Mouse (Mus musculus) layer of hippocampus, postnatal 14 days (tissue): ENCODE results near the gene Fam53a. TPM values are rescaled to one million over a fixed set of nuclear protein-coding genes. Genes with fewer than 3 reads are reported as not detected.

Experiments
- DNase-seq, 2 experiments: peaks; one replicate each; pipeline ENCODE4 v3.0.0; 2021 to 2022; ENCODE audit warnings: low spot score in 2 of 2, mixed read lengths in 1 of 2
- total RNA-seq, 2 experiments: library from RNA; stranded (reverse); gene quantifications; 2 replicates each; pipeline ENCODE4 v1.2.3; 2021

The Fam53a gene
- total RNA-seq, 2 experiments from 2014 or later = 25.5 to 27.1 TPM

- no peak for DNase-seq
Observed at GRCm38 (mm10) chr5:33635361-33635760, 5.9 kb upstream of the Fam53a start.

DNA sequence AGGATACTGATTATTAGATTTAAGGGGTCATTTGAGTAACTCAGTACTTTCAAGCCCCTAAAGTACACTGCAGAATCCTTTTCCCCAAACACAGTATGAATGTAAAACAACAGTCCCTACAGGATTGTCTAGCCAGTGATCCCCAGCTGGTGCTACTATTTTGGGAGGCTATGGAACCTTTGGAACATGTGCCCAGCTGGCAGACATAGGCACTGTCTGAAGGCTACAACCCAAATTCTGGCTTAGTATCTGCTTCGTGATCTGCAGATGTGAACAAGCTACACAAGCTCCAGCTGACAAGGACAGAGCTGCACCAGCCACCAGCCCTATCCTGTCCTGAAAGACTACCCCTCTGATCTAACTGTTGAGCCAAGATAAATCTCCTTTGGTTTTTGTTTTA is 3.1 kb upstream of the Fam53a start:
- no peak for DNase-seq

DNA sequence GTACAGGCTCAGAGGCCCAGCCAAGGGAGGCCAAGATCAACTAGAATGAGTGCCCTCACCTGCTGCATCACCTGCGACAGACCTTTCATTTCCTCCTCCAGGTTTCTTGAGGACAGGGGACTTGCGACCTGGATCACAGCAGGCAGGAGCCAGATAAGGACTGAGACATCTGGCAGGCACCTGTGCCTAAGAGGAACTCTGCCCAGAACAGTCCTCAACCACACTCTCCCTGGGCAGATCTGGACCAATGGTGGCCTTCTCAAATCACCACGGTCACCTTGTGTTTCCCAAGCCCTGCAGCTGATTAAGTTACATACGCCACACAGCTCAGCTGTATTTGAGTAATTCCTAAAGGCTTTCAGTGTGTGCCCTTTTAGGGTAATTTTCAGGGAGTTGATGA is 1.2 kb upstream of the Fam53a start:
- DNase-seq = no peak

GRCm38 (mm10) chr5:33630061-33630460 is 626 bp upstream of the Fam53a start:
- DNase-seq = no peak

DNA sequence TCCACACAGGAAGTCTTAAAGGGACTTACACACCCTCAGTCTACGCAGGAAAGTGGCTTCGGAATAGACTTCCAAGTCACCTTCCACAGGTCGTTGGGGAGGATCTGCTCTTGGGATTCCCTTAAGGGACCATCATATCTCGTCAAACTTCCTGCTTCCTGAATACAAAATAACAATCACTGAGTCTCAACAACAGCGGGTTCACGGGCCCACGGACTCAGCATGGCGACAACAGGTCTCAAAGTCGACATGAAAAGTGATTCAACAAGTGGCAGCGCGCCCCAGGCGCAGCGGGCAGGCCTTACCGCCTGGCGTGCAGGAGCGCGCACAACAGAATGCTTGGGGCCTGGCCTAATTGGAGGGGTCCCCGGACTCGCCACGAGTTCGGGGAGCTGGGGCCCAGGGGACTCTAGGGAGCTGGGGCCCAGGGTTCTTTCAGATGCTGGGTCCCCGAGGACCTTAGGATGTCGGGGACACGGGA is 575 bp downstream of the Fam53a start:
- peak in 1 of 2 experiments; percentile 44 for DNase-seq

DNA sequence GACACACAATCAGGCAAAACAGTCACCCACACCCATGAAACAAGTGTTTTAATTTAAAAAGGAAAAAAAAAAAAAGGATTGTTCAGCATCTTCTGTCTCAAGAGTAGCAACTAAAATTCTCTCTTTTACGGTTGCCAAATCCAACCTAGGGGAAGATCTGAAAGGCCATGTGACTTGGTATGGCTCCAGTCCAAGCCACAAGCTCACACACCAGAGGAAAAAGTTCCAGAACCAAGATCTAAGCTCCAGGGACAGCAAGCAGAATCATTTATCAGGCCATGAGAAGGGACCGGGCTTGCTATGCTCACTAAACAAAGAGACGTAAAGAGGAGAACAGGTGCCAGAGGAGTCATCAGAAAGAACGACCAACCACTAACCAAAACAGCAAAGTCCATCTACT is 1.5 kb downstream of the Fam53a start:
- no peak for DNase-seq

GRCm38 (mm10) chr5:33623766-33624165 is 5.7 kb downstream of the Fam53a start:
- DNase-seq = no peak

- no peak for DNase-seq
Observed at GRCm38 (mm10) chr5:33622671-33623070, 6.8 kb downstream of the Fam53a start.

- DNase-seq = no peak
Observed at GRCm38 (mm10) chr5:33614391-33614790, 15.0 kb downstream of the Fam53a start.

DNA sequence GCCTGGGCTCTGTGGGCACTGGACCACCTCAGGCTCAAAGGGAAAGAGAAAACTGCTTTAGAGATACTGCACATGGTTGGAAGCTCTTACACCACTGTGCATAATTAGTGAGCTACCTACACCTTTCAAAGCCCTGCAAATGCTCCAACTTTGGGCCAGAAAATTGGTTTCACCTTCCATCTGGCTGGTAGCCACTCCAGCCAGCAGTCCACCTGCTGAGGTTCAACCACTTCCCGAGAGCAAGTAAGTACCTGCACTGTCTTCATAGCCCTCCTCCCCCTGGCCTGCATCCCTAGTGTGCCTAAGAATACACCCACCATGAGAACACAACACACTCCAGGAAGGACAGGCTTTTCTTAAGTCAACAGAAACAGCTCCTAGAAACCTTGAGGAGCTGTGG is 17.6 kb downstream of the Fam53a start:
- DNase-seq = no peak

DNA sequence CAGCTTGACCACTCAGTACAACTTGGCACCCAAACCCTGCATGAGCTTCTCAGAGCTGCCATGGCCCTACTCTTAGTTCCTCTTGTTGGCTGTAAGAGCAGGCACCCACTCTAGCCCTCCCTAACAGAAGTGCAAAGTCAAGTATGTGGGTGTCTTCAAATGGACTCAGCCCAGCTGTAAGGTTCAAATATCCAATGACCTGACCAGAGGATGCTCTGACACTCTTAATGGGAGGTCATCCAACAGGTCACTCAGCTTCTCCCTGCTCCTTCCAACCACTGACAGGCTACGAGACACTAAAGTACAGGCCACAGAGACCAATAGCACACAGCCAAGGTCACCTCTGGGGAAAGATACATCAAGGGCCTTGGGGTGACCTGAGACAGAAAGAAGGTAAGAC is 20.2 kb downstream of the Fam53a start:
- no peak for DNase-seq

DNA sequence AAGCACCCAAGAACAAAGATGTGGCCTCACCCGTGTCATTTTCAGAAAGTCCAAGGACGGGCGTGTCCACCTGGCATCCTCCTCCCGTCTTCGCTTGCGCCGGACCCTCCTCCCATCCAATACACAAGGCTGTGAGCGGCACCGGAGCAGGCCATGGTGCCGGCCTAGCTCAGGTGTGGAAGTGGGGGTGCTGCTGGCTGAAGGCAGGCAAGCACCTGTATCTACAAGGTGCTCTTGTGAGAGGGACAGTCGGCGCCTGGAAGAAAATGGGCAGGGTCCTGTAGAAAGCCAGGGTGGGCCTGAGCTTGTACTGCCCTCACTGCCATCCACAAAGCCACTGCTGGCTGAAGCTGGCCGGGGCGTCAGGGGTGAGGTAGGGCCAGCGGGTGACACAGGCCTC is 22.0 kb downstream of the Fam53a start:
- DNase-seq = no peak

DNA sequence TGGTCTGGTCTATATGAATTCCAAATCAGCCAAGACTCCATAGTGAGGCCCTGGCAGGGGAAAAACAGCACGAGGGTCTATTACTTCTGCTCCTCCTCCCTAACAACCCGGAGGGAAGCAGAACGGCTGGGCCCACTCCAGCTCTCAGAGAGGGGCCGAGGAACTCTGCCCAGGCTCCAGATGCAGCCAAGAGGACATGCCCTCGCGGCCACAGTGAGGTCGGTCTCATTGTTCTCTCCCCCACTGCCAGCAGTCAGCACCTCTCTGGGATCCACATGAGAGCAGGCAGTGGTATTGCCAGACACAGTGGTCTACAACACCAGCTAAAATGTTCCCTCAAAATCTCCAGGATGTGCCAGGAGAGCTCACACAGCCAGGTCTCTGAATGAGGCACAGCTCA is 22.8 kb downstream of the Fam53a start:
- DNase-seq = no peak

DNA sequence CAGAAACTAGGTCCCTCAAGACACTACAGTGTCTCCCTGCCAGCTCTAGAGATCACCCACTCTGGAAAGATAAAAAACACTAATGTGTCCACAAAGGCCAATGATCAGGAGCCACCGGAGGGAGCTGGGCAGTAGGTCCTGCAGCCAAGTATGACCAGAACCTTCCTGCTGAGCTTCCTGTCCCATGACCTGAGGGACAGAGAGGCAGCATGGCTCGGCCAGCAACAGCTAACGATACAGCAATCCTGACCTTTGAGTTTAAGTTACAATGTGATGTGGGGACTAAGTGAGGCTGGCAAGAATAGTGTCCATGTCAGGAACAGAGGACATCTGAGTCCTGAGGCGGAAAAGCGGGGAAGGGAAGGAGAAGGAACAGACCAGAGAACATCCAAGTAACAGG is 24.1 kb downstream of the Fam53a start:
- DNase-seq = no peak

- no peak for DNase-seq
Observed at GRCm38 (mm10) chr5:33593620-33594019, 35.8 kb downstream of the Fam53a start.

DNA sequence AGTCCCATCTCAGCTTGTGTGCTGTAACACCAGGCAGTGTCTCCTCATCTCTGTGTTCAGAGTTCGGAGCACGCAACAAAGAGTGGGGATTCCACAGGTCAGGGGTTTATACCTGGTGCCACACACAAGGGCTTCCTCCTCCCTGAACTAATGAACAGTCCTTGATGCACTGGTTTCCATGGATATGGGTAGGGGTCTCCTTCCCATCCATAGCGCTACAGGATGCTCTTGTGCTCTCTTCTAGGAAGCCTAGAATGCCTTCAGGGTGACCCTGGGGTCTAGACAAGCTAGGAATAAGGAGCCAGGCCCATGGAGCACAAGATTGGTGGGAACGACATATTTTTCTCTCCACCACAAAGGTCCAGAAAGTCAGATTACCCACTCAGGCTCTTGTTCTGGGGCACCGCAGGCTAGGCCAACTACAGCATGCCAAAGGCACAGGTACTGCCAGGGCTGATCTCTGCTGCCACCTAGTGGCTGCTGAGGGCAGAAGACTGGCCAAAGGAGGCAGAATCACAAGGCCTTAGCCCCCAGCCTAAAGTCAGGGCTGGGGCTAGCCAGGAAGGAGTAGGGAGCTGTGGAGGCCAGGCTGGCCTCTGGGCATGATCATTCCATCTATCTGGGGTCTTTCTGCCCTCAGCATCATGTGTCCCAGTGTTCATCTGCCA is 40.1 kb downstream of the Fam53a start:
- peak; percentile 78 to 83 for DNase-seq

- DNase-seq = no peak
Observed at GRCm38 (mm10) chr5:33588066-33588465, 41.4 kb downstream of the Fam53a start.

DNA sequence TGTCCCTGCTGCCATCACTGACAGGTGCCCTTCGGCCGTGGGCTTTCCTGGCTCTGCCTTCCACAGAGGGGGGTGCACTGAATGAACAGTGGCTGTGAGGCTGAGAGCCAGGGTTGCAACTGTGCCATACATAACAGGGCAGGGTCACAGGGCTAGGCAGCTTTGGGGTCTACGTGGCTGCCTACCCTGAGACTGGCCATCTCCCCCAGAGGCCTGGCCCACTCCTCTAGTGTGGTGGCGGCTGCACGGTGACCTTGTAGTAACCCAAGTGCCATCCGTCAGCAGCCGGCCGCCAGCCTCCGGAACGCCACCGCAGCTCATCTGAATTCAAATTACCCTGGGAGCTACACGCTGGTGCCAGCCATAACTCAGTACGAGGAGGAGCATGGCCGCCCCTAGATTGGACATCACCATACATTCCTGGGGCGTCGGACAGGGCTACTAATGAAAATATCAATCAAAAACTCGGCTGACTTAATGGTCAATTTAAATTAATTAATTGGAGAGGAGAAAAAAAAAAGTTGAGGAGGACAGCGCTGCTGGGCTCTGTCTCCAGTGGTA is 41.9 kb downstream of the Fam53a start:
- DNase-seq = no peak

DNA sequence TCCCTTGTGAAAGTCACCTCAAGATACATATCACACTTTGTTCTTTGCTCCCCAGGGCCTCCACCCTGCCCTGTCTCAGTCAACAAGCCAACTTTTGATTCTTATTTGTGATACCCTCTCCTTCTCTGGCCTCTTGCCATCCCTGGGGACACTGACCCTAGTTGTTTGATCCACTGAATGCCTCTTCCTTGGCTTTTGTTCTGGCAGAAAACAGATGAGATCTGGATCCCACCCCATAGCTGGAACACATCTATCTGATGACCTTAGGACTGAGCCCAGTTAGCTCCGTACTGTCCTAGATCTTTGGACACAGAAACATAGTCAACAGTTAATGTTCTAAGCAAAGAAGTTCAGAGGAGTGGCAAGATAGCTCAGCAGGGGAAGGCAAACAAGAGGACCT is 49.1 kb downstream of the Fam53a start:
- DNase-seq = no peak

DNA sequence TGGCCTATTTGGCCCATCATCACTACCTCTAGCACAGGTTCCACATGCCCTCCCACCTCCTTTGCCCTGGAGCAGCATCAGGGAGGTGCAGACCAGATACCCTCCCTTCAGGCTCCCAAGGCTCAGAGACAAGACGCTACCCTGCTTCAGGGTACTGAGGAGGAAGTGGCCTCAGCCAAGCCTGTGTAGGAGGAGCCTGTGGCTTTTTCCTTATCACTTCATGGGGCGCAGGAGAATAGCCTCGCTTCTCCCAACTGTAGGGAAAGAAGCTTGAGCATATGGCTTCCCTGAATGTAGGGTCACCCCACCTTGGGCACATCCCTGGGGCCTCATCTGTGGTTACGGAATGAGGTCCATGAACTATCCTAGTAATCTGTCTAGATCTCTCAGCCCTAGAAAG is 55.2 kb downstream of the Fam53a start:
- no peak for DNase-seq

GRCm38 (mm10) chr5:33565886-33566285 is 63.5 kb downstream of the Fam53a start:
- DNase-seq = no peak

- no peak for DNase-seq
Observed at GRCm38 (mm10) chr5:33556277-33556995, 73.0 kb downstream of the Fam53a start.
